Mouse (Mus musculus): Measurements from ENCODE around the gene Mkks.
A peak's percentile ranks its signal among the peaks of the same experiment; 100 is the strongest.

The Mkks gene

DNA sequence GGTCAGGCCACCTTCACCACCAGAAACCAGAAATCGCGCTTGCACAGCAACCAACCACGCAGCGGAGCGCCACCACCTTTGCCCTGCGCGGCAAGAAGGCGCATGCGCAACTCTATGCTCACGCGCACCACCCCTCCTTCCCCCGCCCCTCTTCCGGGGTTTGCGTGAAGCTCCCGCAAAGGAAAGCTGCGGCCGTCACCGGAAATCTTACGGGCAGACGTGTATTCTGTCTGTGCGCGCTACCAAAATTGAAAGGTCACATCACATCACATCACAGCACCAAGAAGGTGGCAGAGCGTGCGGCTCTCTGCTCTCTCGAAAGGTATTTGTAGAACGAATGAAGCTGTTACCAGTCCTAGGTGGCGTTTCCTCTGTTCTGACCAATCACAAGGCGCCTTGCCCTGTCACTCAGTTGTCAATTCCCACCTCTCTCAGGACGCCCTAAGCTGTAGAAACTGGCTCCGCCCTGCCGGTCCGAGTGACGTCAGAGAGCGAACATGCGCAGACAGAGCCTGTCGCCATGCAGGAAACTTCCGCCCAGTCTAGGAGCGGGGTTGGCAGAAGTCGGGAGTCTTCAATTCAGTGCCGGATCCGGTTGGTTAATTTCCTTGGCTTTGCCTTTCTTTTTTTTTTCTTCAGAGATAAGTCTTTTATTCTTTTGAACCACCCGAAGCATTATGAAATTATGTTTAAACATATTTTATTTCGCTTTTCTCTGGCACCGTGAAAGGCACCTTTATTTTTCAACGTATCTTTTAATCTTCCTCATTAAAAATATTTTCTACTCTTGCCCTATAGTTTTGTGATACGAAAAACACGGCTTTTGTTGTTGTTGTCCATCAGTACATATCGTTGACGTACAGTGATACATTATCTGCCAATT is at the start of gene Mkks, which contains the start of the genes Slx4ip and AL731706.1:
Gene Mkks, minus strand, starts transcription at position 322 of the 883 bp plus-strand sequence.
Gene Slx4ip, plus strand, starts transcription at position 151 of the 883 bp plus-strand sequence.
Gene AL731706.1, minus strand, starts transcription at position 322 of the 883 bp plus-strand sequence.
- peak; percentile 99 for DNase-seq (ENCODE audit: low read depth, low spot score)

DNA sequence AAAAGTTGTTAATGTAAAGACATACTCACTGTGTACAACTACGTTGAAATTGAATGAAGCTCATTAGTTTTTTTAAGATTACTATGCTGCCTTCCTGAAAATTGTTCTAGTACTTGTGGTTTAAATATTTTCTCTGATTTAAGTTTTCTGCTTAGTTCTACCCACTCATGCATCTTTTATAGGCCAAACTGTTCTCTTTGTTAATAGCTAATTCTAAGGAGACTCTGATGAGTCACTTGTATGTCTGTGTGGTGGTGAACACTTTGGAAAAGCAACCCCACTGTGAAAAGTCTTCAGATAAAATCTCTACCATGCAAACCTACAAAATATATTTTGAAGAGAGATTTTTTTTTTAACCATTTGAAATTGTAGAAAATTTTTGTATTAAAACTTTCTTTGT is 47.1 kb upstream of the Mkks start:
- no peak for DNase-seq (ENCODE audit: low read depth, low spot score)

DNA sequence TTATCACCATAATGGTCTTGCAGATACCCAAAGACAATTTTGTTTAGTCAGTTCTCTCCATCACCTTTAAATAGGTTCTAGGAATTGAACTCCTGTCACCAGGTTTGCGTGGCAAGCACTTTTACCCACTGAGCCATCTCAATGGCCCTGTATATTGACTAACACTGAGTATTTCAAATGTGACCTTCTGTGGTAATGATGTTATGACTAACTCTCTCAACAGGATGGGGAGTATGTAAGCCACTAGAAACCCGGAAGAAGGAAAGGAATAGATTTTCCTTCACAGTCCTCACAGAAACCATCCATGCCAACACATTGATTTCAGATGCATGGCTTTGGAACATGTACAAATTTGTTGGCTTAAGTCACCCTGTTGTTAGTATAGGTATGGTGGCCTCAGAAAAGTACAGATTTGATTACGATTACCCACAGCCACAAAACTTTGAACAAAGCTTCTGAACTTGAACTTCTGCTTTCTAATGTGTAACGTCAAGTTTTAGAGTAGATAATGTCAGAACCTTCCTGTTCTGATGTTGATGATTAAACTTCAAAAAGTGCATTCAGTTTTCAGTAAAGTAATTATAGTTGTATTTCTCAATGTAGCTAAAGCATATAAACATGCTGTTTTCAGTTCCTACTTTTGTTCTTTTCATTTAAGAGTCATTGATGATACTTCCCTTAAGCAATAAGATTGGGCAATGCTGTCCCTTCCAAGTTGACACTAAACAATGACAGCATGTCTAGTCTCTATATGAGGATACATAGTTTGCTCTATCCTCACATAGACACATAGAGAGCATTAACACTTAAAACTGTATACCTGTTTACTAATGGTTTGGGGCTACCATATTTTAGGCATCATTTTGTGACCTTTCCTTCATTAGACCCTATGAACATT is 45.5 kb upstream of the Mkks start:
- no peak for DNase-seq (ENCODE audit: low read depth, low spot score)

DNA sequence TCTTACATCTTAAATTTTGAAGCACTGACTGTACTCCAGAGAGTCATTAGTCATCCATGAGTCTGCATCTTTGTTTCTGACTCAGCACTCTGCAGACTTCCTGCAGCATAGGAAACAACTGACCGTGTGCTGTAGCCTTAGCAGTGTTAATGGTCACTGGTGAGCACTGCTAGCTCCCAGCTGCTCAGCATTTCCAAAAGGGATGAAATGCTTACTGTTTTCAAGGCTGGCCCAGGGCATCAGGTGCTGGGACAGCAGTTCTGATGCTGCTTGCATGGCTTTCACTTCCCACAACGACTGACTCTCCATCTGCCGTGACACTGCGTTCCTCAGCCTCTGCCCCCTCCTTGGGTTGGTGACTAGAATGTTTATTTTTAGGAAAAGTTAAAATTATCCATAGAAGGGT is 29.8 kb upstream of the Mkks start:
- DNase-seq (ENCODE audit: low read depth, low spot score), result no peak

DNA sequence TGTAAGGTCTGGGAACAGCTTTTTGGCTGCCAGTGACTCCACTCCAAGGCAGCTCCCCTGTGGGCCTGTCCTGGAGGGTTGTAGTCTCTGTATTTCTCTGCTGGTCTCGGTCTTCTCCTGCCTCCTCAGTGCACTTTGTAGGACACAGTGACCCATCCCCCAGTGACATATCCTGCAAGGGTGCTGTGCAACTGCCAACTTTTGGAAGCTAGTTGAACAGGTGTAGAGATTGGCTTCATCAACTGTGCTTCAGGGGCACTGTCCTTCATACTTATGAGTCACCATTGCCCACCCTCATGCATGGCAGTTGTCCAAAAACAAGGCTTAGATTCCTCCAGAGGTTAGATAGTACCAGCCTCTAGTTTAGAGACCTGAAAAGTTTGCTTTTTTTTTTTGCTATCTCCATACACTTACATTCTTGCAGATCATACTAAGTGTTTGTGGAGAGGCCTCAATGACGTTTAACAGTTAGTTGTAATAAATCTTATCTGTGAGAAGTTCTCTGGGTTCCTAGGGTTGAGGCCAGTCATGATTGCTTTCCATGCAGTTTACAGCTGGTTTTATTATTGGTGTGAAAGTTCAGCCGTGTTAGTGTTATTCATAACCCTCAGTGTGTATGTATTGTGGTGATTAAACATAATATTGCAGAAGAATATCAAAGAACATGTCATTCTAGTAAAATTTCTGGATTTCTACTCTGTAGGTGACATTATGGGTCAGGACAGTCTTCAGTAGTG is 29.2 kb upstream of the Mkks start:
- DNase-seq (ENCODE audit: low read depth, low spot score), result no peak

DNA sequence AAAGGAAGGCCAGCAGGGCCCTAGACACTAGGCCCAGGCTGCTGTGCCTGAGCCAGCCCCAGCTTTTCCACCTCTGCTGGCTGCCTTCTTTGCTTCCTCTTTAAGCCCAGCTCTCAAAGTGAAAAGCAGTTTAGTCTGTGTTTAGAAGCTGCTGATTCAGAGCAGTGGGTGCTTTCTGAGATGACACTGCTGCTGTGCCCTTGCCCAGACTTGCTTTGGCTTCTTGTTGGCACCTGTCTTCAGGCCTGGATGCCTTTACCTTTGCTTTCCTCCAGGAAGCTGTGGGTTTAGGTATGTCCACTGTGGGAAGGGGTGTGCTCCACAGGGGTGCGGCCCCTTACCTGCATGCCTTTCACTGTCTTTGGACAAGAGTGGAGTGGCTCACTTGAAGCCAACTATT is 28.2 kb upstream of the Mkks start:
- DNase-seq (ENCODE audit: low read depth, low spot score), result peak; percentile 19

DNA sequence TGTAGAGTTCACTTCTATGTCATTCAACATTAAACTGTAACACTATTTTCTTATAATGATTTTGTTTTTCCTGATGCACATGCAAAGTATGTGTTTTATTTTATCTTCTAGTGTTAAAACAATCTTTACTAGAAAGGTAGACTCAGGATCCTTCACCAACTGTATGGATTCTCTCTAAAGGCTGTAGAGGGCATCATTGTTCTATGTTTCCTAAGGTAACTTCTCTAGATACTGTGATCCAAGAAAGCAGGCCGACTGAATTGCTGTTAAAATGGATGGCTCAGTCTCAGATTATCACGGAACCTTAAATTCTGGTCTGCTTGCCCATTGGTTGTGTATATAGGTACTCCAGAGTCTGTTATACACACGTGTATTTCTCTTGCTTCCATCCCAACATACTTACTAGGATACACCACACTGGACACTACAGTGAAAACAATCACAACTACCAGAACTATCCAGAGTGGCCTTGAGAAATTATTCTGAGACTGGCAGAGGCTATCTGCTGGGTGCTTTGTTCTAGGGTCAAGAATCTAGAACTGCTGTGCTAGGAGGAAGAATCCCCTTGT is 23.2 kb upstream of the Mkks start:
- DNase-seq (ENCODE audit: low read depth, low spot score), result no peak

DNA sequence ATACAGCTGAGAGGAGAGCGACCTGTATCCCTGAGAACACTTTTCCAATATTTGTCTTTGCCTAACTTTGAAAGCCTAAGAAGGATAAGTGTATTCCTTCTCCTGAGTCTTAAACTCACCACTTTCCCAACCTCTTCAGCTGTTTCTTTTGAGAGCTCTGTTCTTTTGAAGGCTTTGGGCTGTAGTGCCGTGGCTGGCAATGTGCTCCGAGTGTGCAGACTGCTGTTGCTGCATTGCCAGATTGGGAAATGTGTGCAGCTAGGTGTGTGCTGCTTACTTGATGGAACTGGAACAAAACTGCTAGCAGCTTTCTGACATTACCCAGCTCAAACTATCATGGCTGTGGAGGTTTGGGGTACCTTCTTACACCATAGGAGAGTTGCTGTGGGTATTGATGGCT is 21.8 kb upstream of the Mkks start:
- DNase-seq (ENCODE audit: low read depth, low spot score), result no peak

DNA sequence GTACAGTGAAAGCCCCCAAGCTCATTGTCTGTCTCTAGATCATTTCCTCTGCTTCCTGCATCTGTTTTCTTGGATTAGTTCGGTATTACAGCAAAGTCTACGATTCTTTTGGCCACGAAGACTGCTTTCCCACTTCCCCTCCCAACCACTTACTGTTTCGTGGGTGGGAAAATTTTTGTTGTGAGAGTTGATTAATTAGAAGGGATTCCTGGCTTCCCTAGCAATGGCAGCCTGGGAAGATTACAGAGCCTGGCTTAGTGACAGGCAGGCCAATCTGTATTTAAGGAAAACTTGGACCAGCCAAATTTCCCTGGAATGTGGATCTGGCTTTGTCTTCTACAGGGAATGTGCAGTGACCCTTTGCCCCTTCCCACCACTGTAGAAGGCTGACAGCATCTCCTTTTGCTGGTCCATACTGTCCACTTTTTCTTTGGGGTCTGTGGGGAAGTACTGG is 20.8 kb upstream of the Mkks start:
- DNase-seq (ENCODE audit: low read depth, low spot score), result no peak

DNA sequence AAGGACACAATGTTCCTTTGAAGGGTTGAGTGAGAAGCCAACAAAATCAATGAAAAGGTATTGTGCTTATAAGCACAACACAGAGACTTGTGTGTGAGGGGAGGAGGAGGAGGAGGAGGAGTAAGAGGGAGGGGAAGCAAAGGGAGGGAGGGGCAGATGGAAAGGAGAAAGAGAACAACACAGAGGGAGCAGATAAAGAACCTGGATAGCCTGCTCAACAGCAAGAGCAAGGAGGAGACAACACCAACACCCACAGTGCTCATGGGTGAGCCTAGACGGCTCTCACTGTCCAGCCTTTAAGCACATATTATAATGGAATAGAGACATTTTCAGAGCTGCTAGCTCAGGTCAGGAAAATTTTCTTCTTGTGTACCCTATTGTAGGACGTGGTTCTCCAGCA is 18.1 kb upstream of the Mkks start:
- no peak for DNase-seq (ENCODE audit: low read depth, low spot score)

DNA sequence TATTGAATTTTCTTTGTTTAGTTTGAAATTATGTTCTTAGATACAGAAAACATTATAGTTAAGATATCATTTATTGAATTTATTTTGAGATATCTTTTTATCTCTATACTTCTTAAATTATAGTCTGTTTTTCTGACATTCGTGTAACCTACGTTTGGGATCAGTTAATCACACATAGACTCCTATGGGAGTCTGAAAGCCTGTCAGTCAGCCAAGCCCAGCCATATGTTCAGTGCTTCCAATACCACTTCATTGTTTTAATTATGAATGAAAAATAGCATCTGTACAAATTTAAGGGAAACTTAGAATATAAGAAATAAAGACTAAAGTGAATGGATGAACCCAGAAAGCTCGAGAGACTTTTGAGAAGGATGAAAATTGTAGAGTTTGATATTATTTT is 17.4 kb upstream of the Mkks start:
- no peak for DNase-seq (ENCODE audit: low read depth, low spot score)

DNA sequence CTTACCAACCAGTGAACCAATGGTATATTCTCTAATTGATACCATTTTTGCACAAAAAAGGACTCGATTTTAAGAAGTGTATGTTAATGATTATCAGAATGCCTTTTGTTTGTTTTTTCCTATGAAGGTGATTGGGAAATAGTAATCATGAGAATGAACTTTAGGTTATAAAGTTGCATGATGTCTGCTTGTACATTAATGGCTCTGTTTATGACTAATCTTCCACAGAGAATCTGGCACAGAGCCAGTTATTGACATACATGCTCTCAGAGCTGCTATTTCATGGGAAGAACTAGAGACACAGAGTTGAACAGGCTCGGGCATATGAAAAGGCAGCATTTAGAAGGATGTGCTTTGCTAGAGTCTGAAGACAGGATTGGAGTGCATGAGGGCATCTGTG is 4.9 kb upstream of the Mkks start:
- DNase-seq (ENCODE audit: low read depth, low spot score), result no peak

DNA sequence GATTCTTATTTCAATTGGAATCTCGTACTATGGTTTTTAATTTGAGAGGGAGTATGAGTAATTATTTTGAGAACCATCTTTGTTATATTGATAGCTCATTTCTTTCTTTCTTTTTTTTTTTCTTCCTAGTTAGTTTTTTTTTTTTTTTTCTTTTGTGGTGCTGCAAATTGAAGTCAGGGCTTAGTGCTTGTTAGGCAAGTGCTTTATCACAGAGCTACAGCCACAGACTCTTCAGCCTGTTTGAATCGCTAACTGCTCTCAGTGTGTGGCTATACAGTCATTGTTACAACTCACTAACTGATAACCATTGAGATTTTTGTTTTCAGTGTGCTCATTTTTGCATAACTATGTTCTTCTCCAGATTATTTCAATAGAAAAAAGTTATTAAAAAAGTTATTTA is 3.3 kb upstream of the Mkks start:
- DNase-seq (ENCODE audit: low read depth, low spot score), result no peak

DNA sequence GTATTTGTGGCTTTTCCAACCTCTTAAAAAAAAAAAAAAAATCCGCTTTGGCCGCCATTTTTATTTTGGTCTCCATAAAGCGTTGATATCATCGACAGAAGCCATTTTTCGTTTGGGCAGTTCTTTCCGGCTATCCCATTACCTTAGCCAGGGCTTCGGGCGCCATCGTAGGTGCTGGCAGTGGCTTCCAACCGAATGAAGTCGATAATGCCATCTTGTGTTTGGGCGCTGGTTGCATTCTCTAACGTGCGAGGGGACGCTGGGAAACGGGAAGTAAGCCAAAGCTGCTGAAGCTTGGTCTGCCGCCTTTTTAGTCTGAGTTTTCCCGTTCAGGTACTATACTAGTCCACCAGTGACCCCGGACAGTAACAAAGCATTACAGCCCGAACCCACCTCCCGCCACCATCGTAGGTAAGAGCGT is 772 bp upstream of the Mkks start:
- peak; percentile 97 for DNase-seq (ENCODE audit: low read depth, low spot score)

DNA sequence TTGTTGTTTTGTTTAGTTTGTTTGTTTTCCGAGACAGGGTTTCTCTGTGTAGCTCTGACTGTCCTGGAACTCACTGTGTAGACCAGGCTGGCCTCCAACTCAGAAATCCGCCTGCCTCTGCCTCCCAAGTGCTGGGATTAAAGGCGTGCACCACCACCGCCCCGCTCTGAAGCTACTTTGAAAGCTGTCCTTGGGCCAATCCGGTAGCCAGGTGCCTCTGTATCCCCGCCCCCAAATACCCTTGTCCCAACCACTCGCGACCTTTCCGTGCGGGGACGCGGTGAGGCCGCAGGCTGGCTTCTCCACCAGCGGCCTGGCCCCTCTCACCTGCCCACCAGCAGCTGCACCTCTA is 497 bp downstream of the Mkks start:
- DNase-seq (ENCODE audit: low read depth, low spot score), result peak; percentile 93

DNA sequence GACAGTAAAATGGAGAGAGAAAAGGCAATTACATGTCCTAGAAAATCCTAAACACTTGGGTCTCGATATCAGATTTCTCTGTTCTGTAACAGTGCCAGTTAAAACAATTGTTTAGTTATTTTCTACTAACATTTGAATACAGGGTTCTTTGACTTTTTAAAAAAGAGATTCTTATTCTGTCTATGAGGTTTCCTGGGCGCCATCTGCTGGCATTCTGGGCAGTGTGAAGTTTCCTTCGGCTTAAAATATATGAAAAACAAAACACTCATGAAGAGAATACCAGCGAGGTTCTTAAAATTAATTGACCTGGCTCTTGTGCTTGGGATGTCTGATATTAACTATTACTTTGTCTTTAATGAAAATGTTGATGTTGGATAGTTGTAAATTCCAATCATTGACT is 4.3 kb downstream of the Mkks start:
- DNase-seq (ENCODE audit: low read depth, low spot score), result no peak

DNA sequence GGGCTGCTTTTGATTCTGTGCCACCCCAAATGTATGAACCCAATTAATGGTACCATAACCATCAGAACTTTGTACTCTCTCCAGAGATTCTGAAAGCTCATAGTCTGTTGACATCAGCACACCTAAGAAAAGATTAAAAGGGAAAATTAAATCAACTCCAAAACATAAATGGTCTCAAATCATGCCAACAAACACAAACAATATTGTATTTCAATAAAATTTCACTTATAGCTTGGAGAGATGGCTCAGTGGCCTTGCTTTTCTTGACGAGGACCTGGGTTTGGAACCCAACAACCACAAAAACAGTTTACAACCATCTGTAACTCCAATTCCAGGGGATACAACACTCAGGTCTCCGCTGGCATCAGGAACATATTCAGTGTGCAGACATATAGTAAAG is 5.6 kb downstream of the Mkks start, which contains the start of gene AL731706.2:
Gene AL731706.2, minus strand, starts transcription at position 101 of the 400 bp plus-strand sequence.
- DNase-seq (ENCODE audit: low read depth, low spot score), result no peak

DNA sequence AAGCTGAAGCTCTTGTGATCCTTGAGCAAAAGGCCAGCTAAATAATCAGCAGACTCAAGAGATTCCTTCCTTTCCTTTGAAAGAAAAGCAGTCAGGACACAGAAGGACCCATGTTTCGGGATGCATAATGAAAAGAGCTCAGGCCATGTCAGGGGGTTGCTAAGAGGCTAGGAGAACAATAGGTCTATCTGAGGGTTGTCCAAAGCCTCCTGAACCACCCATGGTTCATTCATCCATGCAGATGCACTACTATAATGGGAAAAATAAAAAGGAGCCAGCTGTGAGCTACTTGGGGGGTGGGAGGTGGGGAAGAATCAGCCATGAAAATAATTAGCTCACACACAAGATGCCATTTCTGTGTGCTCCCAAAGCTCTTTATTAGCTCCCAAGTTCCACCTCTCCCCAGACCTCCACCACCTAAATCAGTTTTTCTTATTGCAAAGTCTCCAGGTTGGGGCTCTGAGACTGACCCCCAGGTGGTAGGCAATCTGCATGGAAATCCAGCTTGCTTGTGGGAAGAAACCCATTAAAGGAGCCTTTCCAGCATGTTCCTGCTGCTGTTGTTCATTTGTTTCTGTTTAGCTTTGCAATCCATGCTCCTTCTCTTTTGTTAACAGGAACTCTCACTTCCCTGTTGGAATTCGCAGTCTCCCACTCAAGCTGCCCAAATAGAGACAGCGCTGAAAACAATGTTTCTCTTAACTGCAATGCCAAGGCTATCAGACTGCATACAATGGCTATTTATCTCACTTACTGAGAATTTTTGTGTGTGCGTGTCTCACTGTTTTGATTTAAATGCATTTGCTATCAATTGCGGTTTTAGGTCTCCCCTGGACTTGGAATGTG is 36.4 kb downstream of the Mkks start:
- DNase-seq (ENCODE audit: low read depth, low spot score), result peak; percentile 23

DNA sequence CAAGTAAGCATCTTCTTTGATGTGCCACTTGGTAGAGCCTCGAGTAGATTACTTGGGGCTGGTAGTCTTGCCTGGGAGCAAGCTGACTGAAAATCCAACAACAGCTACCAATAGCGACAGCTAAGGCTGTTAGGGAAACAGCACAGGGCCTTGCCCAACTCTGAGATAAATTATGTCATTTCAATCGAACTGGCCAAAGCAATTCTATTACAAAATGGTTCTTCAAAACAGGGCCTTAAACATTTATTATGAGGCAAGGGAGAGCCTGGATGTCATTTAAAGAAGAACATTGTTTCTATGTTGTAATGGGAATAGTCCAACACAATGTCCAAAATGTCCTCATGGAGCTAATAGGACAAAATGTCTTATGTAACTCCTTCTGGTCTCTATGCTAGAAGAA is 40.8 kb downstream of the Mkks start:
- DNase-seq (ENCODE audit: low read depth, low spot score), result no peak

DNA sequence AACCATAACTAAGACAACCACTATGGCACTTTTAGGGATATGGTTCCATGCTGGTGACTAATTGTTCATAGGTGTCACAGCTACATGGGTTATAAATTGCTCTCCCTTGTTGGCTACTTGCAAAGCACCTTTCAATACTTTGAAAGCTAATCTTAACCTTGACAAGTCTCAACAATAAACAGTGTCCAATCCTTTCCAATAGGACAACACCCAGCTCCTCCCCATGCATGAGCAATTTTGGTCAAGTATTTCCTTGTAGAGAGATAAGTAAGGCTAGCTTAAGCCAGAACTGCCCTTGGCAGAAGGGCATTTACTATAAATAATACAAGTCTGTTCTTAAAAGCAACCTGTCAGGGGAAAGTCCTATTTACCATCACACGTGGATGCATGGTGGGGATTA is 53.2 kb downstream of the Mkks start:
- no peak for DNase-seq (ENCODE audit: low read depth, low spot score)
